Mouse (Mus musculus) spleen, postnatal 14 days (tissue): ENCODE results near the gene Fam24b.

Experiments used
- DNase-seq, 2 experiments: peaks; one replicate each; pipeline ENCODE4 v3.0.0; 2021 to 2022; ENCODE audit warnings: low spot score in 2 of 2

Gene Fam24b

GRCm38 (mm10) chr7:131329416-131329815 is at the start of gene Fam24b:
Gene Fam24b, minus strand, starts transcription at chr7:131329516.
- DNase-seq: no peak

GRCm38 (mm10) chr7:131371880-131372651 is 42.8 kb upstream of the Fam24b start:
- no peak for DNase-seq

- no peak for DNase-seq
Observed at GRCm38 (mm10) chr7:131371470-131371860, 42.1 kb upstream of the Fam24b start.

- peak; percentile 71 to 80 for DNase-seq
Observed at GRCm38 (mm10) chr7:131370648-131371469, 41.5 kb upstream of the Fam24b start, which contains the start of gene Pstk. Gene Pstk, plus strand, starts transcription at chr7:131371141.

- DNase-seq: no peak
Observed at GRCm38 (mm10) chr7:131364131-131364530, 34.8 kb upstream of the Fam24b start.

GRCm38 (mm10) chr7:131362615-131363300 is 33.4 kb upstream of the Fam24b start, which contains the start of gene 2310057M21Rik:
Gene 2310057M21Rik, minus strand, starts transcription at chr7:131362759.
- DNase-seq: peak; percentile 71 to 80

GRCm38 (mm10) chr7:131362269-131362614 is 32.9 kb upstream of the Fam24b start:
- no peak for DNase-seq

GRCm38 (mm10) chr7:131356105-131356504 is 26.8 kb upstream of the Fam24b start:
- no peak for DNase-seq

GRCm38 (mm10) chr7:131345856-131346541 is 16.7 kb upstream of the Fam24b start:
- no peak for DNase-seq

GRCm38 (mm10) chr7:131337502-131338068 is 8.3 kb upstream of the Fam24b start:
- DNase-seq: no peak

GRCm38 (mm10) chr7:131333564-131333963 is 4.2 kb upstream of the Fam24b start, which contains the start of gene Fam24a:
Gene Fam24a, plus strand, starts transcription at chr7:131333864.
- DNase-seq: no peak

GRCm38 (mm10) chr7:131331688-131332087 is 2.4 kb upstream of the Fam24b start:
- no peak for DNase-seq

- DNase-seq: no peak
Observed at GRCm38 (mm10) chr7:131327054-131327453, 2.3 kb downstream of the Fam24b start.

GRCm38 (mm10) chr7:131322192-131322591 is 7.1 kb downstream of the Fam24b start, which contains the start of gene Cuzd1:
Gene Cuzd1, minus strand, starts transcription at chr7:131322292.
- DNase-seq: no peak

- DNase-seq: no peak
Observed at GRCm38 (mm10) chr7:131318340-131318739, 11.0 kb downstream of the Fam24b start.

- DNase-seq: no peak
Observed at GRCm38 (mm10) chr7:131317587-131317986, 11.7 kb downstream of the Fam24b start.

GRCm38 (mm10) chr7:131314493-131314892 is 14.8 kb downstream of the Fam24b start:
- DNase-seq: no peak

- no peak for DNase-seq
Observed at GRCm38 (mm10) chr7:131306733-131307132, 22.6 kb downstream of the Fam24b start.

GRCm38 (mm10) chr7:131303340-131303739 is 26.0 kb downstream of the Fam24b start:
- DNase-seq: no peak

- no peak for DNase-seq
Observed at GRCm38 (mm10) chr7:131297151-131297550, 32.2 kb downstream of the Fam24b start.
